Mouse (Mus musculus): Measurements from ENCODE around the gene Slc35b2. TPM values are rescaled to one million over a fixed set of nuclear protein-coding genes. Genes with fewer than 3 reads are reported as not detected.
A peak's percentile ranks its signal among the peaks of the same experiment; 100 is the strongest.

Gene Slc35b2
- polyA plus RNA-seq (2015; fragmentation: Nextera tagmentation; extraction: Ambion mirVana) = 77.7 and 79.5 TPM in 2 replicates

DNA sequence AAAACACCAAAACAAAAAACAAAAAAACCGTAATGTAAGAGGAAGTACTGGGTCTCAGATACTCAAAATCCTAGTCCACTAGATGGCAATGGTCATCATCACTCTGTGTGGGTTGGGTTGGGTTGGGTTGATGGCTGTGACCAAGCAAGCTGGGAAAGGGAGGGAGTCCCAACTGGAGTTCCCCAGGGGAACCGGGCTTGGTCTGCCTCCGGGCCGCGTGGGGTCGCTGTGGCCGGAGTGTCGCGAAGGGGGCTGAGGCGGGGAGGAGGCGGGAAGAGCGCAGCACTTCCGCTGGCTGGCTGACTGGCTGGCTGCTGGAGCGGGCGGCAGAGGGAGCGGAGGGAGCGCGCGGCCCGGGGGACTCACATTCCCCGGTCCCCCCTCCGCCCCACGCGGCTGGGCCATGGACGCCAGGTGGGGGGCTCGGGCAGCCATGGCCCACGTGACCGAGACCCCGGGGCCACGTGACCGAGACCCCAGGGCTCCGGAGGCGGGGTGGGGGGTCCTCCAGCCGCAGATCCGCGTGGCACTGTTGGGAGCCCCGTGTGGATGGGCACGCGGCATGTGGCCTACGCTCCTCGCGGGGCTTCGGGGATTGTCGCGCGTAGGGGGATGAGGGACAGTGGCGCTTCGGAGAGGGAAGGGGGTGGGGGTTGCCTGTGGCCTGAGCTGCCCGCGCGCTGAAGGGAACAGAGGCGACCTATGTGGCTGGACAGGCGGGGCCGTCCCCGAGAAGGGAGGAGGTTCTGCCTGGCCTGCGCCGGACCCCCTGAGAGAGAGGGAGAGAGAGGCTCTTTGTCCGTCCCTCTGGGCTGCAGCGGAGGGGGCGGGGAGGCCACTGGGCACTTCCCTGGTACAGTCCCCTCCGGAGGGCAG is at the start of gene Slc35b2:
Gene Slc35b2 (plus strand): TSS at position 220 of the 876 bp plus-strand sequence.
- Histone ChIP-seq H3K4me1 (replicated peaks; ENCODE audit: control insufficient read depth, insufficient read depth, low read length) (no peaks in the 10 kb centered on the region), H3K9ac (ENCODE audit: low read depth, low read length) (peak within 1 kb of the TSS; percentile 70), H3K27ac (ENCODE audit: low read depth, low read length) (peak within 1 kb of the TSS; percentile 74), H3K36me3 (ENCODE audit: control insufficient read depth, insufficient read depth) (peaks cover 32% of the 10 kb centered on the region), H3K4me3 (ENCODE audit: low read depth, low read length) (peak within 1 kb of the TSS; percentile 73), H3K9me3 (ENCODE audit: control insufficient read depth) (no peaks in the 10 kb centered on the region), H3K4me2 (replicated peaks; ENCODE audit: low read depth) (peak within 1 kb of the TSS; percentile 89), H3K27me3 (replicated peaks; ENCODE audit: control insufficient read depth, insufficient read depth, low read length) (no peaks in the 10 kb centered on the region)
- WGBS = under 1% methylated on average over 49 of the region's 61 CpGs
- peak; percentile 96 for TF ChIP-seq CTCF (IDR thresholded peaks at IDR 0.05; ENCODE audit: low read depth)
- ATAC-seq = peak; percentile 83

DNA sequence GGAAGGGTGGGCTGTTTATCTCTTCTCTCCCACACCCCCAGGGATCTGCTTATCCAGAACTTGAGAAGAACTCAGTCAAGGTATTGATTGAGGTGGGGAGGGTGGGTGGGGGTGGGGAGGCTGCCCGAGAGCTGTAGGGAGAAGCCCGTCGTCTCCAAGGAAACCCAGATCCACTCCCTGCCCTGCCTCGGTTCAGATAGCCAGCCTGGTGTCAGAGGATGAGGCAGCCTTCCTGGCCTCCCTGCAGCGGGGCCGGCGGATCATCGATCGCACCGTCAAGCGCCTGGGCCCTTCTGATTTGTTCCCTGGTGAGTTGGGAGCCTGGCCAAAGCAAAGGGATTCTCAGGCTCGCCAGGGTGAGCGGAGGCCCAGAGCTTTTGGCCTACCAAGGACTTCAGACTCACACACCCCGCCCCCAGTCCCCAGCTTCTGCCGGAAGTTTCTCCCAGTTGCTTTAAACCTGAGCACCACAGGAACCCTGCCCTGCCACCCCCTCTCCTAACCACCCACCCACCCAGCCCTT is 48.4 kb upstream of the Slc35b2 start:
- H3K9me3 ChIP-seq (ENCODE audit: control insufficient read depth) = no peaks in the 10 kb centered on the region
- H3K4me2 ChIP-seq (replicated peaks; ENCODE audit: low read depth) = no peak overlapping the region
- H3K4me1 ChIP-seq (replicated peaks; ENCODE audit: control insufficient read depth, insufficient read depth, low read length) = no peaks in the 10 kb centered on the region
- H3K9ac ChIP-seq (ENCODE audit: low read depth, low read length) = no peak overlapping the region
- H3K27ac ChIP-seq (ENCODE audit: low read depth, low read length) = no peak overlapping the region
- 54% methylated on average over 15 of the region's 15 CpGs for WGBS
- H3K27me3 ChIP-seq (replicated peaks; ENCODE audit: control insufficient read depth, insufficient read depth, low read length) = no peaks in the 10 kb centered on the region
- no peak for TF ChIP-seq CTCF (IDR thresholded peaks at IDR 0.05; ENCODE audit: low read depth)
- peaks cover 16% of the 10 kb centered on the region; the same call in 1 of the 2 replicates for H3K36me3 ChIP-seq (ENCODE audit: control insufficient read depth, insufficient read depth)
- ATAC-seq = peak; percentile 35; the same call in 1 of the 2 replicates
- H3K4me3 ChIP-seq (ENCODE audit: low read depth, low read length) = no peak overlapping the region

DNA sequence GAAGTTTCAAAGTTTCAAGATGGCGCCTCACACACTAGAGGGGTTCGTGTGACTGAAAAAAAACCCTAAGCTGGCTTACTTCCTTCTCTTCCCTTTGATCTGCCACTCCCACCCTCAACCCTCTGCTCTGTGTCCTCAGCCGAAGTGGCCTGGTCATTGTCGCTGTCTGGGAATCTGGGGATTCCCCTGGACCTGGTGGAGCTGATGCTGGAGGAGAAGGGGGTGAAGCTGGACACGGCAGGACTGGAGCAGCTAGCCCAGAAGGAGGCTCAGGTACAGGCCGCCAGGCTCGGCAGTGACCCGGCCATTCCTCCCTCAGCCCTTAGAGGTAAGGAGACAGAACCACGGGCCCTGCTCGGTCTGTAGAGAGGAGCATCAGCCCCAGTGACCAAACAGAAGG is 47.9 kb upstream of the Slc35b2 start:
- Histone ChIP-seq H3K9ac (ENCODE audit: low read depth, low read length) (no peak overlapping the region), H3K9me3 (ENCODE audit: control insufficient read depth) (no peaks in the 10 kb centered on the region), H3K27me3 (replicated peaks; ENCODE audit: control insufficient read depth, insufficient read depth, low read length) (no peaks in the 10 kb centered on the region), H3K4me2 (replicated peaks; ENCODE audit: low read depth) (no peak overlapping the region), H3K4me1 (replicated peaks; ENCODE audit: control insufficient read depth, insufficient read depth, low read length) (no peaks in the 10 kb centered on the region), H3K4me3 (ENCODE audit: low read depth, low read length) (no peak overlapping the region), H3K36me3 (ENCODE audit: control insufficient read depth, insufficient read depth) (peaks cover 16% of the 10 kb centered on the region; the same call in 1 of the 2 replicates), H3K27ac (ENCODE audit: low read depth, low read length) (no peak overlapping the region)
- ATAC-seq = no peak
- no peak for TF ChIP-seq CTCF (IDR thresholded peaks at IDR 0.05; ENCODE audit: low read depth)
- WGBS = 82% methylated on average over 10 of the region's 10 CpGs

DNA sequence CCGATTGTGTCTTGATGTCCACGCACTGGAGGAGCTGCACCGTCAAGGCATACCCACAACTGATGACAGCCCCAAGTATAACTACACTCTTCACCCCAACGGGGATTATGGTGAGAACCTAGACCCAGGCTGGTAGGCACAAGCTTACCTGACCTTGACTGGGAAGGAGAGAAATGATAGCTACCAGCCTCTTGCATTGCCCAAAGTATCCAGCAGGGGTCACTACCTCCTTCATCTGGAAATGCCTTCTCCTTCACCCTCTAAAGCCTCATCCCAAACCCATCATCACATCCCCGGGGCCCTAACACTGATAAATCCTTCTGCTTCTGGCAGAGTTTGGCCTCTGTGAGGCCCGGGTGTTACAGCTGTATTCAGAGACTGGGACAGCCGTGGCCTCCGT is 47.2 kb upstream of the Slc35b2 start:
- 47% methylated on average over 8 of the region's 8 CpGs for WGBS
- TF ChIP-seq CTCF (IDR thresholded peaks at IDR 0.05; ENCODE audit: low read depth) = peak; percentile 90
- Histone ChIP-seq H3K9ac (ENCODE audit: low read depth, low read length) (no peak overlapping the region), H3K36me3 (ENCODE audit: control insufficient read depth, insufficient read depth) (peaks cover 16% of the 10 kb centered on the region; the same call in 1 of the 2 replicates), H3K4me2 (replicated peaks; ENCODE audit: low read depth) (no peak overlapping the region), H3K4me3 (ENCODE audit: low read depth, low read length) (no peak overlapping the region), H3K9me3 (ENCODE audit: control insufficient read depth) (no peaks in the 10 kb centered on the region), H3K27me3 (replicated peaks; ENCODE audit: control insufficient read depth, insufficient read depth, low read length) (no peaks in the 10 kb centered on the region), H3K4me1 (replicated peaks; ENCODE audit: control insufficient read depth, insufficient read depth, low read length) (no peaks in the 10 kb centered on the region), H3K27ac (ENCODE audit: low read depth, low read length) (no peak overlapping the region)
- peak; percentile 23; the same call in 1 of the 2 replicates for ATAC-seq

DNA sequence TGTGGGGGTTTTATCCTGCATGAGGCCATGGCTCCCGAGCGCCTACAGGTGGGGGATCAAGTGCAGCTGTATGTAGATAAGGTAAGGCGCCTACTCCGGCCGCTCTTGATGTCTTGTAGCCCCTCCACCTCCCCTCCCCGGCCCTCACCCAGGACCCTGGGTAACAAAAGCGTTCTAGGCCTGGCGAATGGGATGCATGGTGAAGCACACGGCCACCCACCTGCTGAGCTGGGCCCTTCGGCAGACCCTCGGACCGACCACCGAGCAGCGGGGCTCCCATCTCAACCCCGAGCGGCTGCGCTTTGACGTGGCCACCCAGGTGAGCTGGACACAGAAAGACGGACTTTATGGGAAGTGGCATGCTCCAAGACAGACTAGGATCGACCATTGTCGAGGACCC is 46.5 kb upstream of the Slc35b2 start:
- Histone ChIP-seq H3K4me2 (replicated peaks; ENCODE audit: low read depth) (no peak overlapping the region), H3K36me3 (ENCODE audit: control insufficient read depth, insufficient read depth) (peaks cover 16% of the 10 kb centered on the region; the same call in 1 of the 2 replicates), H3K9ac (ENCODE audit: low read depth, low read length) (no peak overlapping the region), H3K27ac (ENCODE audit: low read depth, low read length) (no peak overlapping the region), H3K4me3 (ENCODE audit: low read depth, low read length) (no peak overlapping the region), H3K4me1 (replicated peaks; ENCODE audit: control insufficient read depth, insufficient read depth, low read length) (no peaks in the 10 kb centered on the region), H3K27me3 (replicated peaks; ENCODE audit: control insufficient read depth, insufficient read depth, low read length) (no peaks in the 10 kb centered on the region), H3K9me3 (ENCODE audit: control insufficient read depth) (no peaks in the 10 kb centered on the region)
- WGBS = 95% methylated on average over 21 of the region's 21 CpGs
- ATAC-seq = no peak
- no peak for TF ChIP-seq CTCF (IDR thresholded peaks at IDR 0.05; ENCODE audit: low read depth)

DNA sequence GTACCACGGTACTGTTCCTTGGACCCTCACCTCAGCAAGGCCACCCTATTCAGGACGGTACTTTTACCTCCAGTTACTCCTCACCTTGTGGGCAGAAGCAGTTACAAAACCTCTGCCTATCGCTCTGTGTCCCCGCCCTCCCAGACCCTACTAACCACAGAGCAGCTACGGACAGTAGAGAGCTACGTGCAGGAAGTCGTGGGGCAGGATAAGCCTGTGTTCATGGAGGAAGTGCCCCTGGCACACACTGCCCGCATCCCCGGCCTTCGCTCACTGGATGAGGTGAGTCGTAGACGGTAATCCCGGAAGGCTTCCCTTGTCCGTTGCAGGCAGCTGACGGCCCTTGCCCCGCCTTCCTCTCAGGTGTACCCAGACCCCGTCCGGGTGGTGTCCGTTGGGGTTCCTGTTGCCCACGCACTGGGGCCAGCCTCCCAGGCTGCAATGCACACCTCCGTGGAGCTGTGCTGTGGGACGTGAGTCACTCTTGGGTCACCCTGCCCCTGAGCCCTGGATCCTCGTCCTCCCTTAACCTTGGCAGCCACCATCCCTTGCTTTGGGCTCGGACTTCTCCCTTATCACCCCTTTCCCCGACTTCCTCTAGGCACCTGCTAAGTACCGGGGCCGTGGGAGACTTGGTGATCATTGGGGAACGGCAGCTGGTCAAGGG is 46.0 kb upstream of the Slc35b2 start:
- WGBS = 88% methylated on average over 28 of the region's 28 CpGs
- no peaks in the 10 kb centered on the region for H3K9me3 ChIP-seq (ENCODE audit: control insufficient read depth)
- no peak overlapping the region for H3K4me3 ChIP-seq (ENCODE audit: low read depth, low read length)
- no peak overlapping the region for H3K9ac ChIP-seq (ENCODE audit: low read depth, low read length)
- no peak overlapping the region for H3K4me2 ChIP-seq (replicated peaks; ENCODE audit: low read depth)
- TF ChIP-seq CTCF (IDR thresholded peaks at IDR 0.05; ENCODE audit: low read depth) = no peak
- no peak overlapping the region for H3K27ac ChIP-seq (ENCODE audit: low read depth, low read length)
- H3K4me1 ChIP-seq (replicated peaks; ENCODE audit: control insufficient read depth, insufficient read depth, low read length) = no peaks in the 10 kb centered on the region
- H3K36me3 ChIP-seq (ENCODE audit: control insufficient read depth, insufficient read depth) = peaks cover 16% of the 10 kb centered on the region; the same call in 1 of the 2 replicates
- no peak for ATAC-seq
- no peaks in the 10 kb centered on the region for H3K27me3 ChIP-seq (replicated peaks; ENCODE audit: control insufficient read depth, insufficient read depth, low read length)

Data from intestine, postnatal 0 days (tissue).